In the genomic region with DNA sequence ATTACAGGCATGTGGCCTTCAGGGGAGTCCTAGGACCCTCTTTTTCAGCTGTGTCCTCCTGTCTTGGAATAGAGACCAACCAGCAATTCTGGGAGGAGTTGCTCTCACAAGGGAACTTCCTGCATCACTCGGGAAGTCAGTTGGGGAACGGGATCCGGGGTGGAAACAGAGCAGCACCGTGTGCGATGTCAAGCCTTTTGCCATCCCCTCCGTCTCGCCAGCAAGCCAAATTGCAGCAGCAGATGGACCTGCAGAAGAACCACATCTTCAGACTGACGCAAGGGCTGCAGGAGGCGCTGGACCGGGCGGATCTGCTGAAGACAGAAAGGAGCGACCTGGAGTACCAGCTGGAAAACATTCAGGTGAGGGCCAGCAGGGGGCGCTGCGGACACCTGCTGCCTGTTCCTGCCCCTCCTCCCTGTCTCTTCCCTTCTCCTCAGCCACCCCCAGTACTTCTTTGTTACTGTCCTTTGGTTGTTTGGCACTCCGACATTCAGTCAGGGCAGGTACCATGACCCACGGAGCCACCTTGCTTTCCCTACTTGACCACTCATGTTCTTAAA, we compare ENCODE assay signal across 9 mouse cellular contexts. TPM values are rescaled to one million over a fixed set of nuclear protein-coding genes. Genes with fewer than 3 reads are reported as not detected.
DNase-seq lines count a peak whose midpoint lies in the region; ATAC-seq lines count a peak whose summit lies in the region.
"Had no signal": no experiment of that assay in that cellular context is flagged by ENCODE, and none has a peak within 500 bp of the region (broad histone marks: within the 10 kb centered on the region; RNA-seq: fewer than 3 reads in every experiment).

No protein-coding gene starts in this region.

- no peak for ATAC-seq in midbrain, embryonic 11.5 days (ENCODE audit: low FRiP score)
- ATAC-seq in midbrain, embryonic 15.5 days (replicated peaks) = no peak
- ATAC-seq in embryonic facial prominence, embryonic 11.5 days (replicated peaks; ENCODE audit: insufficient number of reproducible peaks, low FRiP score, low TSS enrichment, low read depth) = no peak

- H3K27me3 ChIP-seq in midbrain, embryonic 11.5 days (ENCODE audit: control insufficient read depth, insufficient read depth, low read length) = no peaks in the 10 kb centered on the region
- H3K27me3 ChIP-seq in midbrain, embryonic 15.5 days (replicated peaks) = no peaks in the 10 kb centered on the region
- H3K27me3 ChIP-seq in embryonic facial prominence, embryonic 11.5 days (ENCODE audit: control insufficient read depth, insufficient read depth, low read length) = no peaks in the 10 kb centered on the region
- H3K27me3 ChIP-seq: hindbrain, embryonic 15.5 days had no signal

- intact Hi-C loops in heart, postnatal 25 days (cut with DNase I) = no loop called here

- H3K4me1 ChIP-seq in midbrain, embryonic 11.5 days (ENCODE audit: control insufficient read depth, insufficient read depth, low read length) = no peaks in the 10 kb centered on the region; the same call in none of the 2 replicates
- H3K4me1 ChIP-seq in midbrain, embryonic 15.5 days = peaks cover 9% of the 10 kb centered on the region
- no peaks in the 10 kb centered on the region for H3K4me1 ChIP-seq in embryonic facial prominence, embryonic 11.5 days (ENCODE audit: control insufficient read depth, insufficient read depth, low read length)

- no peak overlapping the region for H3K9ac ChIP-seq in midbrain, embryonic 11.5 days (ENCODE audit: low read length)
- no peak overlapping the region for H3K9ac ChIP-seq in midbrain, embryonic 15.5 days
- no peak overlapping the region for H3K9ac ChIP-seq in embryonic facial prominence, embryonic 11.5 days (replicated peaks; ENCODE audit: low read length)
- H3K9ac ChIP-seq: hindbrain, embryonic 15.5 days had no signal

- no peaks in the 10 kb centered on the region for H3K9me3 ChIP-seq in midbrain, embryonic 11.5 days (ENCODE audit: control insufficient read depth, low read length)
- H3K9me3 ChIP-seq in midbrain, embryonic 15.5 days = no peaks in the 10 kb centered on the region
- H3K9me3 ChIP-seq in embryonic facial prominence, embryonic 11.5 days (replicated peaks; ENCODE audit: control insufficient read depth, low read length) = no peaks in the 10 kb centered on the region
- H3K9me3 ChIP-seq: hindbrain, embryonic 15.5 days had no signal

- WGBS in midbrain, embryonic 11.5 days = 58% methylated on average over 16 of the region's 16 CpGs
- WGBS in midbrain, embryonic 15.5 days = 56% methylated on average over 16 of the region's 16 CpGs
- 62% methylated on average over 16 of the region's 16 CpGs for WGBS in embryonic facial prominence, embryonic 11.5 days

- H3K27ac ChIP-seq in midbrain, embryonic 11.5 days (ENCODE audit: low read depth, low read length) = no peak overlapping the region
- no peak overlapping the region for H3K27ac ChIP-seq in midbrain, embryonic 15.5 days
- no peak overlapping the region for H3K27ac ChIP-seq in embryonic facial prominence, embryonic 11.5 days (replicated peaks; ENCODE audit: low read depth, low read length)

- H3K4me3 ChIP-seq in midbrain, embryonic 11.5 days (ENCODE audit: low read depth, low read length) = no peak overlapping the region
- no peak overlapping the region for H3K4me3 ChIP-seq in midbrain, embryonic 15.5 days
- H3K4me3 ChIP-seq in embryonic facial prominence, embryonic 11.5 days (ENCODE audit: low read depth, low read length) = no peak overlapping the region
- H3K4me3 ChIP-seq: hindbrain, embryonic 15.5 days had no signal

- peak; percentile 62 for DNase-seq in adrenal gland, postnatal 14 days
- DNase-seq in adrenal gland, adult 18-20 months (ENCODE audit: low spot score in 2 of 2) = no peak
- DNase-seq in midbrain, embryonic 11.5 days (ENCODE audit: low spot score, missing footprints) = peak; percentile 90
- peak; percentile 37 for DNase-seq in embryonic facial prominence, embryonic 11.5 days (ENCODE audit: low spot score)
- DNase-seq in lung, postnatal 10 days = peak; percentile 30
- no peak for DNase-seq in right cerebral cortex, postnatal 14 days
- DNase-seq in heart, postnatal 25 days (ENCODE audit: low spot score) = no peak

- peaks cover 7% of the 10 kb centered on the region for H3K36me3 ChIP-seq in midbrain, embryonic 11.5 days (ENCODE audit: control insufficient read depth, insufficient read depth, low read length)
- H3K36me3 ChIP-seq in midbrain, embryonic 15.5 days (replicated peaks) = no peaks in the 10 kb centered on the region; the same call in 1 of the 2 replicates
- no peaks in the 10 kb centered on the region; the same call in 1 of the 2 replicates for H3K36me3 ChIP-seq in embryonic facial prominence, embryonic 11.5 days (replicated peaks; ENCODE audit: control insufficient read depth, insufficient read depth, low read depth, low read length)

- no peak overlapping the region for H3K4me2 ChIP-seq in midbrain, embryonic 11.5 days
- no peak overlapping the region for H3K4me2 ChIP-seq in midbrain, embryonic 15.5 days
- H3K4me2 ChIP-seq in embryonic facial prominence, embryonic 11.5 days (ENCODE audit: low read depth, low read length) = no peak overlapping the region
- H3K4me2 ChIP-seq: hindbrain, embryonic 15.5 days had no signal

RNA-seq across cellular contexts. Expression of a gene that starts 45.1 kb away (rescaled TPM):
- total RNA-seq in adrenal gland, postnatal 14 days (2021) = 62.5 and 64.4 TPM in 2 replicates
- 10 to 100 TPM; 48.3 to 85.0 TPM for total RNA-seq in adrenal gland, adult 18-20 months (2021)
- 48.4 and 55.4 TPM in 2 replicates for polyA plus RNA-seq in midbrain, embryonic 11.5 days (2014; fragmentation: Nextera tagmentation; extraction: Ambion mirVana)
- polyA plus RNA-seq in midbrain, embryonic 15.5 days (2015; fragmentation: Nextera tagmentation; extraction: Ambion mirVana) = 59.0 and 59.8 TPM in 2 replicates
- polyA plus RNA-seq in embryonic facial prominence, embryonic 11.5 days (2014; fragmentation: Nextera tagmentation; extraction: Ambion mirVana) = 53.2 and 56.3 TPM in 2 replicates
- total RNA-seq in heart, postnatal 25 days (2021) = 10 to 100 TPM; 47.0 to 49.6 TPM

Comparison
In these comparisons a context has a peak if more than half of its experiments do, and no peak if none do; other contexts are left out.
1. DNase-seq: peak in adrenal gland, postnatal 14 days (single experiment), midbrain, embryonic 11.5 days (single experiment), embryonic facial prominence, embryonic 11.5 days (single experiment) and lung, postnatal 10 days (single experiment); none in adrenal gland, adult 18-20 months (0 of 2), right cerebral cortex, postnatal 14 days (single experiment) and heart, postnatal 25 days (single experiment).